Mouse (Mus musculus) ovary, adult 18-20 months (tissue): Measurements from ENCODE around the gene Zfp42.
"Not testable (repeated sequence)": the region's sequence is repeated elsewhere in the genome, so short reads cannot be mapped to it uniquely, and the experiment has no call there.

Experiments
- DNase-seq: peaks from one replicate; pipeline ENCODE4 v3.0.0; 2022; ENCODE audit warnings: low spot score, mixed read lengths

The Zfp42 gene

DNA sequence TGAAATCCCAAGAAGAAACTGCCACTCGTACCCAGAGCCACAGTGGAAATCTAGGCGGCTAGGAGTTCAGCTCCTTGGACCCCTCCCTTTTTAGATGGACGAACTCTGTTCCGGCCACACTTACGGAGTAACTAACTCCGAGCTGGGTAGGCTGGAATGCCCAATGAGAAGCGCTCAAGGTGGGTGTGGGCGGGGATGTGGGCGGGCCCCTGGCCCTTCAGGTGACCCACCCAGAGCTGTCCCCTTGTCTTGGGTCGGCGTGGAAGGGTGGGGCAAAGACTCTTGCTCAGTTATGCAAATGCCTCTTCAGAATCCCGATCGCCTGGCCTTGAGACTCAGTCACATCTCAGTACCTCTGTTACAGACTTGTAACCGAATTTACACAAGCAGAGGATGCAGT is at the start of gene Zfp42:
Zfp42 (minus strand) TSS at position 85 of the 400 bp plus-strand sequence.
- DNase-seq, result no peak

DNA sequence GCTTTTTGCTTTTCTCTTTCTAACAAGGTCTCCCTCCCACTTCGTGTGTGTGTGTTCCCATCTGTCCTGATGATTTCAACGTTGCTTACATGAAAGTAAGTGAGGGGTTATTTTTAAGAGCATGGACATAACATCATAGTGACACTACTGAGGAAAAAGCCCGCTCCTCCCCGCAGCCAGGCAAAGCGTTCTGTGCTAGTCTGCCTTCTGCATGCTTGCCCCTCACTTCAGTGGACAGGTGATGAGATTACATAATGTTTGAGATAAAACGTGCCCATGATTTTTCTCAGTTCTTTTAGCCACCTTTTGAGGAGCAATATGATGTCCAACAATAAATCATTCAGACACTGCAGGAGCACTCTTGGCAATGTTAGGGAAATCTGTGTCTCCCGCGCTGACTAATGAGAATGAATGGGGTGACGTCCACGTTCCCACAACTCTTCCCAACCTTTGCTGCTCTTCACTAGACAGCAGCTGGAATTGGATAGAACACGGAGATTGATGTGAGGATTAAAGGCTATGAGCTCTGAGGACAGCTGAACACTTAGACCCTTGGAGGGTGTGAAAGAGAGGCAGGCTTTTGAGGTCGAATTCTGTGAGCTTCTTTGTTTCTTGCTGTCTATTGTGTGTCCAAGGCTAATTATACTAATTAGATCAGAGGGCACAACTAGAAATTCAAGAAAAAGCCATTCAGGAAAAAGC is 49.4 kb upstream of the Zfp42 start:
- DNase-seq, result no peak

DNA sequence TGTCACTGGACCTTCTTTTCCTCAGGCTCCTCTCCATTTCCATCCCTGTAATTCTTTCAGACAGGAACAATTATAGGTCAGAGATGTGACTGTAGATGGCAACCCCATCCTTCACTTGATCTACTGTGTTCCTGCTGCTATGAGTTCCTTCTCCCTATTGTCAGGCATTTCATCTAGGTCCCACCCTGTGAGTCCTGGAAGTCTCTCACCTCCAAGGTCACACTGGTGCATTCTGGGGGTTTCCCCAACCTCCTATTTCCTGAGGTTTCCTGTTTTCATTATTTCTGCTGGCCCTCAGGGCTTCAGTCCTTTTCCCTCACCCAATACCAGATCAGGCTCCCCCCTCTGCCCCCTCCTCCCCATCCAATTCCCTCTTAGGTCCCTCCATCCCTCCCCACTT is 45.5 kb upstream of the Zfp42 start:
- not testable (repeated sequence) for DNase-seq

DNA sequence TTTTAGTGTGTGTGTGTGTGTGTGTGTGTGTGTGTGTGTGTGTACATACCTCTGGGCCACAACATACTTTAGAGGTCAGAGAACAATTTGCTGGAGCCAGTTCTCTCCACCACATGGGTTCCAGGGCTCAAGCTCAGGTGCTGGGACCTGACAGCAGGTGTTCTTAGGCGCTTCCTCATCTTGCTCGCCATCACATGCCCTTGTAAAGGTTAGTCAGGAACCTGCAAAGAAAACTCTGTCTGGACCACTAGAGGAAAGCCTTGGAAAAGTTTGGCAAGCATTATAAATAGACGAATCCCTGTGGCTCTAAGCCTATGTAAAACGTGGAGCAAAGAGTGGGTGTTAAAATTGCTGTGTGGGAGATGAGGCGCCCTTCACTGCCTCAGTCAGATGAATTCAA is 31.8 kb upstream of the Zfp42 start:
- no peak for DNase-seq

DNA sequence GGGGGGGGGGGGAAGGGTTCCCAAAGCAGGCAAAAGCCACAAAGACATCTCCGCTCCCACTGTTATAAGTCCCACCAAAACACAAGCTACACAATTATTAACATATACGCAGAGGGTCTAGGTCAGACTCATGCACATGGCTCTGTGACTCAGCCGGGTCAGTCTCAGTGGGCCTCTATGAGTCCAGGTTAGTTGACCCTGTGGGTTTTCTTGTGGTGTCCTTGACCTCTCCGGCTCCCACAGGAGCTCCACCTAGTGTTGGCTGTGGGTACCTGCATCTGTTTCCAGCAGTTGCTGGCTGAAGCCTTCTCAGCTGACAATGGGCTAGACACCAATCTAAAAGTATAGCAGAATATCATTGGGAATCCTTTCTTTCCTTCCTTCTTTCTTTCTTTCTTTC is 26.7 kb upstream of the Zfp42 start:
- no peak for DNase-seq

DNA sequence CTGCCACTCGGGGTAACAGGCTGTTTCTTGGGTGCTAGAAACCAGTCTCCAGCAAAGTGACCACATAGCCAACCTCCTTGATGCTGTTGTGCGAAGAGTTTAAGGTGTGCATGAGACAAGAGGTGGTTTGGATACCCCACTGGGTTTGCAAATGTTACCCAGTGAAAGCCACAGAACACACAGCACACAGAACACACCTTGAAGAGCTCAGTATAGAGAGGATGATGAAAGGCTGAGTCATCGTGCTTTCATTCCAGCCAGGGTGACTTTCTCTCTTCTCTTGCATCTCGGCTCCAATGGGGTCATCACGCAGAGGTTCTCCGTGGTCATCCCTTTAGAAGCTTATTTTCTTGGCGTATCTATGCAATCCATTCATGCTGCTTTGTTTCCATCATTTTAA is 24.9 kb upstream of the Zfp42 start:
- no peak for DNase-seq

DNA sequence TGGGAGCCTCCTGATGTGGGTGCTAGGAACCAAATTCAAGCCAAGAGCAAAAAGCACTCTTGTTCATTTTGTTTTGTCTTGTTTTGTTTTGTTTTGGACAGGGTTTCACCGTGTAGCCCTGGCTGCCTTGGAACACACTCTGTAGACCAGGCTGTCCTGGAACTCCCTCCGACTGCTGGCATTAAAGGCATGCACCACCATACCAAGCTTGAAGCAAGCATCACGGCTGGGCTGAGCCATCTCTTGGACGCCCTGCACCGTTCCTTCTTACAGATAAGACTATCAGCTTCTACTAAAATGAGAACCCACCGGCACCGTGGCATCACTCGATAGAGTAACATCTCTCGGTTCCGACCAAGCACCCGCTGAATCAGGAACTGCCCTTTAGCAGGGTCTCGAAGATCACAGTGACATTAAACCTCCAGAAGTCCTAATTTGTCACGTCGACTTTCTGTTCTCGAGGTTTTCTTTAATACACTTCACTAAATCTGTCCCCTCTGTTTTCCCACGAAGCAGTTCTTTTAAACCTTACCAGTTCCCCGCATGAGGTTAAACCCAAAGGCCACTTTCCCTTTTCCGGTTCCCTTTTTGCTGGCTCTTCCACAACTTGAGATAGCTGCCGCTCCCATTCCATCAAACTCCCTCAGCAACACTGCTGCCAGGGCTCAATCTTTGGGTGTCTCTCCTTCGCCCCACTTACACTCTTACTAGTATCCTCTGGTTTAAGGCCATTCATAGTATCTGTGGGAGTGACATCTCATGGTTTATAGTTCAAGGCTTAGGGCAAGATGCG is 23.3 kb upstream of the Zfp42 start:
- no peak for DNase-seq

DNA sequence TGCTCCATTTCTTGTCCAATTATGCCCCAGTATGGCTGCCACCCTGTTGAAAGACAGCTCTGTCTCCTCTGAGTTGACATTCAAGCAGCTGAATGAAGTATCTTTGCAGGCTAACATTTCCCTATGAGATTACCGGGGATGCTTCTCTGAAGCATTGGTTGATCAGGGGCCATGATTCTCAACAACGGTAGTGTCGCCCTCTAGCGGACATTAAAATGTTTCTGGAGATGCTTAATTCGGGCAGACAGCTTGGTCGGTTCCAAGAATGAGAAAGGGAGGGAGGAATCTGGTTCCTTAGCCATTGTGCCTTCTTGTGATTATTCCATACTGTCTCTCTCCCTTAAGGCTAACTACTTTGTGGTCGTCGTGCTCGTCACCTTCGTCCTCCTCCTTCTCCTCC is 21.9 kb upstream of the Zfp42 start:
- no peak for DNase-seq

DNA sequence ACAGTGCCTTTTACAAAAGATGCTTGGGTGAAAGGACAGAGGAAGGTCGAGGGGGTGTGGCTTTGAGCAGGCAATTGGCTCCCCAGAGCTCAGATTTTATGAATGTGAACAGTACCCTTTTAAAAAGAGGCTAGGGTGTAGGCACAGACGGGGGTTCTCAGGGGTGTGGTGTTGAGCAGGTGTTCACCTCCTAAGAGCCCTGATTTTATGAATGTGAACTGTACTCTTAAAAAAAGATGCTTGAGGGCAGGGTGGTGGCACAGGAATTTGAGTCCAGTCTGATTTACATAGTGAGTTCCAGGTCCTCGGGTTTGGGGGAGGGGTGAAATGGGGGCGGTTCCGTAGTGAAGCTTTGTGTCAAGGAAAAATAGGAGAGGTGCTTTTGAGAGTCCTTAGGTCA is 14.0 kb upstream of the Zfp42 start:
- DNase-seq, result no peak

DNA sequence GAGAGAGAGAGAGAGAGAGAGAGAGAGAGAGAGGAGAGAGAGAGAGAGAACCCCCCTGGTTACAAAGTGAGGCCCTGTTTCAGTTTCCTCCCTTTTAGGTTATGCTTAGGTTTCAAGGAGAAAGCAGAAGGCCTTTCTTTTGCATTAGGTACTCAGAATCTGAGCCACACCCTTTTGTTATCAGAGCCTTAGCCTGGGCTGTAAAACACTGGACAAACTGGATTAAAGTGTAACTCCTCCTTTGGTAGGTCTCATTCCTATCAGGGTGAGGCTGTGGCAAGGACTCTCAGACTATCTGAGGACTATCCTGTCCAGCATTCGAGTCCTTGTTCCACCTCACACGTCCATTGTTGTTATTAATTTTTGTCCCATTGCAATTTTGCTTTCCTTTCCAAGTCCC is 1.4 kb upstream of the Zfp42 start:
- no peak for DNase-seq

DNA sequence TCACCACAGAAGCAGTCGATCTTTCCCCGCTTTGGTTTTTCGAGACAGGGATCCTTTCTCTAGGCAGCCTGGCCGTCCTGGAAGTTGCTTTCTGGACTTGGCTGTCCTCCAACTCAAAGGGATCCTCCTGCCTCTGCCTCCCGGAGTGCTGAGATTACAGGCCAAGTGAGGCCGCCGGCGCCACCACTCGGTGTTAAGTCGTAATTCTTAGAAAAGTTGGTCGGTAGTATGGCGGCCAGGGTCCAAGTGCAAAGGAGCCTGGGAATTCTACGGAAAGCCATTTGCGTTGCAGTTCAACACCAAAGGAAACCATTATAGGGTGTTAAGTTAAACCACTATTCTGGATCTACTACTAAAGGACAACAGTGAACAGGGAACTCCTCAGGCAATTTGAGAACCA is 1.1 kb downstream of the Zfp42 start:
- no peak for DNase-seq

DNA sequence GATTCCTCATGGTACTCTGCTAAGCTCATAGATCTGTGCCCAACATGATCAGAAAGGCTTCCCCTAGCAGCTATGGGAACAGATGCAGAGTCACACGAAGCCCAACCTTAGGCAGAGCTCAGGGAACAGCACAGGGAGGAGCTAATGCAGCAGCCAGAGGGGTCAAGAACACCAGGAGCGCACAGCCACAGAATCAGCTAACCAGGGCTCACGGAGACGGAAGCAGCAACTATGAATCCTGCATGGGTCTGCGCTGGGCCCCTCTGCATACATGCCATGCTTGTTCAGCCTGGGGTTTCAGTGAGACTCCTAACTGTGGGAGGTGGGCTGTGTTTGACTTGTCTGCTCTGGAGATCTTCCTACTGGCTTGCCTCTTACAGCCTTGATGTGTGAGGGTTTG is 7.0 kb downstream of the Zfp42 start:
- no peak for DNase-seq

DNA sequence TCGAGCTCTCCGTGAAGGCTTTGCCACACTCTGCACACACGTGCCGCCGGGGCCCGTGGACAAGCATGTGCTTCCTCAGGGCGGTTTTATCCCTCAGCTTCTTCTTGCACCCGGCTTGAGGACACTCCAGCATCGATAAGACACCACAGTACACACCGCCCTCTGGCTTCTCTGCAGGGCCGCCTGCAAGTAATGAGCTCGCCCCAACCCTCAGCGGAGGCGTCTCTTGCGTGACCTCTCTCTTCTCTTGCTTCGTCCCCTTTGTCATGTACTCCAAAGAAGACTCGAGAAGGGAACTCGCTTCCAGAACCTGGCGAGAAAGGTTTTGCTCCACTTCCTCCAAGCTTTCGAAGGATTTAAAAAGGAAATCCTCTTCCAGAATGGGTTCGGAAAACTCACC is 11.0 kb downstream of the Zfp42 start:
- DNase-seq, result no peak

DNA sequence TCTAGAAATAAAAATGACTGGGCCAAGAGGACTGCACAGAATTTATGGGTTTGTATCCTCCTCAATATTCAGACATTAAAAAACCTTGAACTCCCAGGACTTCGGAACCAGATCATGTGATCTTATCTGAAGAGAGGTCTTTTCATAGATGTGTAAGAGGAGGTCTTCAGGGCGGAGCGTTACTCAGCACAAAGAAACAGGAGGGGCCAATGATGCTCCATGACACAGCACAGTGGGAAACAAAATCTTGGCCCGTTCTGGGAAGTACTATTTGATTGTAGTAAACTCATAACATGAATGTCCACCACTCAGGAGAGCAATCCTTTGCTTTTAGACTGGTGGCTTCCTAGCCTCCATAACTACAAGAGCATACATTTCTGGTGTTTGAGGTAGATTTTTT is 12.6 kb downstream of the Zfp42 start:
- no peak for DNase-seq

DNA sequence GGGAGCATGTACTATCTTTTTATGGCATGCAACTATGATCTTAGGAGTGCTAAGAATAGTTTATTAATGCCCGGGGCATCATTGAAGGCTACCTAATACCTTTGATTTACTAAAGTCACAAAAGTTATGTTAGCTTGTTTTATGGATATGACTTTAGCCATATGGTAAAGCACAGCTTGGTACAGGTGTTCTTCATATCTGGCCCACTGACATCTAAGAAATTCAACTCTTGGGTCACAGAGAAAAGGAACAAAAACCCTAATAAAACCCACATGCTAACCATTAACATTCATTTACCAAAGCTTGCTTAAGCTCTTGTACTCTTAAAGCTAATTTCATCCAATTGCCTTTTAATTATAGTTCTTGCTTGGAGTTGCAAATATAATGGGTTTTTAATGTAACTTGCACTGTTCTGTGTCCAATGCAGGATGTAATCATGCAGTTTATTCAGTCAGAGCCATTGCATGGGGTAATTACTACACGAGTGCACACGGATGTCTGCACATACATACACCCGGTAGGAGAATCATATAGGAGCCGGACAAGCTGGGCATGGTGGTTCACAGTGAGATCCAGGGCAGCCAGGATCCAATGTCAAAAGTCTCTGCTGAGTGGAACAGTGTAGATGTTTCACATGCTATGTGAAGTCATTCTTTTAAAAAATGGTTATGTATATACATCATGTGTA is 16.2 kb downstream of the Zfp42 start:
- no peak for DNase-seq

DNA sequence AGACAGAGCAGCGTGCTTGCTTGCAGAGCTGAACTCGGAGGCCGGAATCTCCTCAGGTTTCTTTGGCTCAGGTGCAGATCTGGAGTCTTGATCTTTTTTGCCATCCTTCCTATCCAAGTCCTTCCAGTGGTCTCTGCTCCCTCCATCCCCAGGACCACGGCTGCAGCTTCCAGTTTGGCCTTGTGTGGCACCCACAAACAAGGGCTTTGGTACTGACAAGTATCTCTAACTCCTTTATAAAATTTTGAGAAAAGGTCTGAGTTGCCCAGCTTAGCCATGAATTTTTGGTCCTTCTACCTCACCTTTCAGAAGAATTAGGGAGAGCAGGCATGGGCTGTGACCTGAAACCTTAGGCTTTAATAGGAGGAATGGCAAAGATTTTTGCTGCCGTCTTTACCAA is 17.0 kb downstream of the Zfp42 start:
- DNase-seq, result no peak

DNA sequence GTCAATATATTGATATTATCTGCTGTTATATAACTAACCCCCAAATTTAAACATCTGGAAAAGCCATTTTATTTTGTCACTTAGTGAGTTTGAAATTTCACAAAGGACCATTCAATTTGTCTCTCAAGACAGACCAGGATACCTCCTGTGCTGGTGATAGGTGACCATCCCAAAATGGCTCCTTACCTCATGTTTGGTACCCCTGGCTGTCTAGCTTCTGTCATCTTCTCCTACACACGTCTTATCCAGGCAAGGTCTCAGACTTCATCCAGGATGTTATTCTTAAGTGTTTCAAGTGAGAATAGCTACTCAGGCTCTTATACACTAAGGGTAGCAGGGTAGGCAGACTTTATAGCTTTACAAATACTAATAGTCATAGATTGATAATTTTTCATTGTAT is 17.9 kb downstream of the Zfp42 start:
- no peak for DNase-seq

DNA sequence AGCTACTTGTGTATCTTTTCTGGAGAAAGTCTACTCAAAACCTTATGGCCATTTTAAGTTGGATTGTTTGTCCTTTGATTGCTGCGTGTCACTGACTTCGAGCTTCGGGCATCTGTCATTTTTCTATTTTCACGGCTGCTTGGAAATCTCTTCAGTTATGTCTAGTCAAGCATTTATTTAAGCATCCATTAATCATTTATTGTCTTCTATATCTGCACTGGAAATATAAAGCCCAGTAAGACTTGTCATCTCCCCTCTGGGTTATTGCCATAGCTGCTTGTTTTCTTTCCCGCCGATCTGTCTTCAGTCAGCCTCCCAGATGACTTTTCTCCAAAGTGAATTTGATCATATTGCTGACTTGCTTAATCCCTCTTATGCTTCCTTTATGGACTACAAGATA is 19.3 kb downstream of the Zfp42 start:
- no peak for DNase-seq

DNA sequence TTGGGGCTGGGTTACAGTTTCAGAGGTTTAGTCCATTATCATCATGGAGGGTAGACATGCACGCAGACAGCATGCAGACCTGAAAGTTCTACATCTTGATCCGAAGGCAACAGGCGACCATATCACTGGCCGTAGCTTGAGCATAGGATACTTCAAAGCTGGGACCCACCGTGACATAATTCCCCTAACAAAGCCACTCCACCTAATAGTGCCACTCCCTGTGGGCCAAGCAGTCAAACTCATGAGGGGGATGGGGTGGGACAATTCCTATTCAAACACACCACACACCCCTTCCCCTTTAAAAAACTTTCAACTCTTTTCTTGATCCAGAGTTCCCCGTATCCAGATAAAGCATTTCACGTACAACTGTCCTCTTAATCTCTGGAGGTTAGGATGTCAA is 23.5 kb downstream of the Zfp42 start:
- DNase-seq, result no peak

DNA sequence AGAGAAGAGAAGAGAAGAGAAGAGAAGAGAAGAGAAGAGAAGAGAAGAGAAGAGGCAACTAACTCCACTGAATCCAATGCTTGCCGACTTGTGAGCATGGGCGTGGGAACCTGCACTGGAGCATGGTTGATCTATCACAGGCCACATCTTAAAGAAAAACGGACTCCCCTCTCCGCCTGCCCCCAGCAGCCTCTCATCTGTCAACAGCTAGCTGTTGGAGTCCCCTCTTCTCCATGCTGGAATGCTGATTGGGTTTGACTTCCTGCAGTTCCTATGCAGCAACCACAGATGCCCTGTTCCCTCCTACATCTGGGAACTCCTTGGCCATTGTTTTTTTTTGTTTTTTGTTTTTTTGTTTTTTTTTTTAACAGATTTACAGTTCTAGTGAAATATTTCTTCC is 28.4 kb downstream of the Zfp42 start:
- no peak for DNase-seq

DNA sequence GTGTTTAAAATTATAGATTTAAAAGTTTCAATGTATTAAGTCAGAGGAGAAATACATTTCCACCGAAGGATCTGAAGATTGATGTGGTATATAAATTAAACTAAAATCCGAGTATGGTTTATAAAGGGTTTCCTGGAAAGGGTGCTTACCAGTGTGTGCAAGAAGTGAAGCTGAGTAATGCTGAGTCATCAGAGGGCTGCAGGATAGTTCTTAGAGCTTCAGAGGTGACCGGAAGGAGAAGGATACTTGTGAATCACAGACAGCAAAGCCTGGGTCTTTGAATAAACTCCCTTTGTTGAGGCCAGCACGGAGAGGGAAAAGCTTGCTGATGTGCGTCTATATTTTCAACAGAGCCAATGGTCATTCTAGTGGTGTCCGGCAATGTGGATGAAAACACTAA is 45.8 kb downstream of the Zfp42 start:
- no peak for DNase-seq

DNA sequence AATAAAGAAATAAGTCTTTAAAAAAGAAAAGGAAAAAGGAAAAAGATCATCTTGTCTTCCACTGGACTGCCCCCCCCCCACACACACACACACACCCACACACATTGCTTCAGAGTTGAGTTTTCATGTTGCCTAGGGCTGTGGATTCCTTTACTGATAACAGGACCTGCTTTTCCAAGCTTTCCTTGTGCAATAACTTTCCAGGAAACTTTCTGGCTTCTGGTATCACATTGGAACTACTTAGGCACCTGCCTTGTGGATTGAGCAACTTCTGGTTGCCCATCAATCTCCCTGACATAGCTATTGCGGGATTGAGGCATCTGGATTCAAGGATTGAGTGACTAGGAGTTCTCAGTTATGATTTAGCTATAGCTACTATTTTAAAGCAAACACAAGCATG is 48.9 kb downstream of the Zfp42 start:
- no peak for DNase-seq

DNA sequence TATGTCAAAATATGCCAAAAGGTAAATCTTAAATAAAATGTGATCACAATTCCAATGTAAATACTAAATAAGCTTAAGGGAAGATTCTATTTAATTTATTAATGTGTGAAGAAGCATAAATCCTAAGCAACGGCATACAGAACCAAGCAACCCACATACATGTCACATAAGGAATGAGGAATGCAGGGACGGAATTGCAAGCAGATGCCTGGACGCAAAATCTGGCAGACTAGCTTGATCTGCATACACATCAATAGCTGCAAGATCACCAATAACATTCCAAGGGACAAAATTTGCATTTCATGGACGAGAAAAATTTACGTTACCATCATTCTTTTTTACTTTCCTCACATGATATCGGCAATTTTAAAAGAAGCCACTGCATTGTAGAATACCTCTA is 51.1 kb downstream of the Zfp42 start:
- DNase-seq, result no peak
